Mouse (Mus musculus): ENCODE measurements at regions not wholly inside any gene's neighbourhood (a gene's known extent, or its start where the extent isn't known, plus 50 kb on each side); places are given as distances from the start of the nearest gene placed in this dataset.

DNA sequence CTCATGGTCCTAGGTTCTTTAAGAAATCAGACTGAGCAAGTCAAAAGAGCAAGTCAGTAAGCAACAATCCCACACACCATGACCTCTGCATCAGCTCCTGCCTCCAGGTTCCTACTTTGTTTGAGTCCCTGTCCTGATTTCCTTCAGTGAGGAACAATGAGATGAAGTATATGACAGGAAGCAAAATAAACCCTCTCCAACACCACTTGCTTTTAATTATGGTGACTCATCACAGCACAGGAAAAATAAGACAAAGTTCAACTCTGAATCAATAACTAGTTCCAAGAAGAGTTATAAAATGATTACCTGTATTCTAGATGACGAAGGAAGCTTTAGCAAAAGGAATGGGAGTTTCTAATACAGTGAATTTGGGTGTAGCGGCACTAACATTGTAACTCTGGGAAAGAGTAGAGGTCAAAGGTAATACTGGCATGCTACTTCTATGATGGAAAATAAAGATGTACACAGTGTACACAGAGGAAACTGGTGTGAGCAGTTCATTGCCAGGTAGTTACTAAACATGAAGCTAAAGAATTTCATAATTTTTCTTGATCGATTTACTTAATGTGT, 248.2 kb upstream of the Atp2b1 start:
- no peak for DNase-seq

DNA sequence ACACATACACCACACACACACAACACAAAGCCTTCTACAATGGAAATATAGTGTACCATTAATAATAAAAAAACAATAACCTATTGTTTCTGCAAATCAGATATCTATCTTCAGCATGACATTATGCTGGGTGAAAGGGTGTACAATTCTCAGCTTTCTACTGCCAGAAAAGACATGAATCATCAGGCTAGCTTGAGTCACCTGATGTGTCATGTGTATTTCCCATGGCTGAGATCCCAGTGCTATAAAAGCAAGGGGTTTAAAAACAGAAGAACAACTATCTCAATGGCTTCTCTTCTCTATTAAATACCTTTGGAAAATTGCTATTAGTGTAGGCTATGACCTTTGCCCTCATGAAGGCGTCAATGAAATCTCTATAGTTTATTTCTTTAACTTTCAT, 246.5 kb upstream of the Atp2b1 start:
- no peak for DNase-seq

DNA sequence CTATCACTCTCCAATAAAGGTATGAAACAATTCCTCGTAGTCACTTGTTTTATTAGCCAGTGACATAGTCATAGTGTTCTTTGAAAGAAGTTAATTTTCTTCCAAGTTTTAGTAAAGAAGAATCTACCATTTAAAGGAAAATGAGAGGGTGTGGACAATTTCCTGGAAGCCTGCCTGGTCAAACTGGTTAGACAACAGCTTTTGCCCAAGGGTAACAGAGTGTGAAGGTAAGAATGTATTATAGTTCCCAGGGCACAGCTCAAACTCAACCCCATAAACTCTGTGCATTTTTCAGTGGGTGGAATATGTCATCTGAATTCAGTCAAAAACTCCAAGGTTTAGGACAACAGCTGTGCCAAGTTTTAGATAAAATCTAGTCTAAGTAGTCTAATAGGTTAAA, 240.1 kb upstream of the Atp2b1 start:
- DNase-seq = no peak

DNA sequence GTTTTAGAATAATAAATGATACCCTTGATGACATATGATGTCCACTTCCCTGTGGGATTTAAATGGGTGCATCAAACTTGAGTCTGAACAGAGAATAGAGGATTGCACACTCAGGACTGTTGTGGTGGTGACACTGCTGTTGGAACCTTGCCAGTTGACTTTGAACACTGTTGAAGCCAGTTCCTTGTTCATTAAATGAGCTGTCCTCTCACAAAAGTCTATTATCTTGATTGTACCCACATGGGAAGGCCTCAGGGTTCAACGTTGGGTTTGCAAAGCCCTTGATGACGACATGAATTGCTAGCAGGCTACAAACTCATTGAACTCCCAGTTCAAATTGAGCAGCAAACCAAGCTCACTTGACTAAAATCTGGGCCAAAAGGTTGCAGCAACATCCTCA, 237.3 kb upstream of the Atp2b1 start:
- DNase-seq = no peak

DNA sequence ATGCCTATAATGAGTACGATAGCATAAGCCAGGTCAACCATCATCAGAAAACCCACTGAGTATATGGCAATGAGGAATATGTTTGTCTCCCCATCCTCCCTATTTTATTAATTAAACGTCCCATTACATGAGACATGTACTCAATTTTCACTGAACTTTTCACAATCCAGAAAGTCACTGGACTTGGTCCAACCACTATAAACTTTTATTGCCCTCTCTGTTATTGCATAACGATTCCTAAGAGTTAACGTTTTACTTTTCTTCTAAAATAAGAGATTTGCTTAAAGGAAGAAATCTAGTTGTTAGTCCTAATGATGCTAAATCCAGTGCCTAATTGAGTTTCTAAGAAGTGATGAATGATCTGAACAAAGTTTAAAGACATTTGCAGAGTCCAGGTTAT, 236.0 kb upstream of the Atp2b1 start:
- DNase-seq = no peak

DNA sequence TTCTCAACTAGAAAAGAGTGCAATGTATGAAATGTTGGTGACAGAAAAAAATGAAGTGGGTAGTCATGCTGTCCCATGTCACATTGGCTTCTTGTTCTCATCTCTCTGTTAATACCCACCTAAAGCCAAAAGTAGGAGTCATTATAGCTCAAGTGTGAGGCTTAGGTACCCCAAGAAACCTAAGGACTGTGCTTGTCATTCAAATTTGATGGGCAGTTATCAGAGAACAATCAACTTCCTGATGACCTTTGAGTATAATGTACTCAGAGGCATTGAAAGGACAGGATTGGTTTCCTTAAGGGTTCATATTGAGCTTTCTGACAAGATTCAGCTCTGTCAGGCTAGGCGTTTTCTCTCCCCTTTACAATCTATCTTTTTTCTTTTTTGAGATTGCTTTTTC, 231.8 kb upstream of the Atp2b1 start:
- DNase-seq = no peak

DNA sequence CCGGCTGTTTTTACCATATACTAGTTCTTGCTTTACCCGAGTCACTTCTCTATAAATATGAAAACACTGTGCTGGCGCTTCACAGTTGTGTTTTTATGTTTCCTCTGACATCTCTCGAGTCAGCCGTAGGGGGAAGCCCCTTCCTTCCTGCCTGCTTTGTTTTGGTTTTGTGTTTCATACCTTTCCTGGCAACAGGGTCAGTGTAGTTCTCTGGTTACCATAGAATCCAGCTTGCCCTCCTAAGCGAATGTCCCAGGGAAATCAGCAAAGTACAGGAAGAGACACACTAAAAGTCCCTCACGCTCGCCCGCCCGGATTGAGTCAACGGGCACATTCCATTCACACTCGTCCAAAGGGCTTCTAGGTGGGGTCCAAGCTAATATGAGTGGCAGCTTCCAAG, 230.0 kb upstream of the Atp2b1 start:
- no peak for DNase-seq

DNA sequence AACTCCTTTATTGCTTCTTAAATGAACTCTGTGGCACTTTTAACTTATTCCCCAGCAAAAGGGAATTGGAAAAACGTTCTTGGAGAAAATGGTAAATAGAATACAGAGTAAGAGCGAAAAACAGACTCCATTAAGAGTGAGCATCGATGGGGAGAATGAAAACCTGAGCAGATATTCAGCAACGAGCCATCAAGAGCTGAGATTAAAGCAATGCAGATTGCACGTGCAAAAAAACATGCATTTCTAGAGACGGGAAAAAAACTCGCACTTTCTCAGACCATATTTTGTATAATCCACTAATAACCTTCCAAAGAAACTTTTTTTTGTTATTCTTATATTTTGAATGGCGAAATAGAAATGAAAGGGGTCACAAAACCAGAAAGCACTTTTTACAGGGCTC, 229.5 kb upstream of the Atp2b1 start:
- no peak for DNase-seq

DNA sequence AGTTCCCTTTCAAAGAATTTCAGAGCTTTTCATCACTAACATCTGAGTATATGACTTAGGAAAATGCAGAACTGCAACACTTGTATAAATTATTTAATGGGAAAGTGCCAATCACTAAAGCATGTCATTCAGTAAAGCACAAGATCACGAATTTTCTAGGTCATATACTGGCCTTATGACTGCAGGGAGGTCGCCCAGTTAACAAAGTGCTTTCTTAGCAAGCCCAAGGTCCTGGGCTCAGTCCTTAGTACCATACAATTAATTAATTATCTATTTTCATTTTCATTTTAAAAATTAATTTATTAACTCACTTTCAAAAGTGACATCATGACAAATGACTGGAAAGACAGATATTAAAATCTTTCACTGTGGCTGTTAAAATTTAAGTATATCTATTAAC, 228.5 kb upstream of the Atp2b1 start:
- DNase-seq = no peak

DNA sequence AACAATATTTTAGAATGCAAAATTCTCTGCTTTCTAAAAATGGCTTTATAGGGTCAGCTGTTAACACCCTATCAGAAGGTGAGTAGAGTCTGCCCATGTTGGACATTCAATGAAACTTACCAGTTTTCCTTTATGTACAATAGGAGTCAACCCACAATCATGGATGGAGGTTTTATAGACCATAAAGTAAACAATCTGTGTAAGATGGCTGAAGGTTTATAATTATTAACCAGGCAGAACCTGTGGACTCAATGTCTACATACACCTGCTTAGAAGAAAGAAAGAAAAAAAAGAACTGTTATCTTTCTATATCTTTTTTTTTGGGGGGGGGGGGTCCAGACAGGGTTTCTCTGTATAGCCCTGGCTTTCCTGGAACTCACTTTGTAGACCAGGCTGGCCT, 227.8 kb upstream of the Atp2b1 start:
- no peak for DNase-seq

DNA sequence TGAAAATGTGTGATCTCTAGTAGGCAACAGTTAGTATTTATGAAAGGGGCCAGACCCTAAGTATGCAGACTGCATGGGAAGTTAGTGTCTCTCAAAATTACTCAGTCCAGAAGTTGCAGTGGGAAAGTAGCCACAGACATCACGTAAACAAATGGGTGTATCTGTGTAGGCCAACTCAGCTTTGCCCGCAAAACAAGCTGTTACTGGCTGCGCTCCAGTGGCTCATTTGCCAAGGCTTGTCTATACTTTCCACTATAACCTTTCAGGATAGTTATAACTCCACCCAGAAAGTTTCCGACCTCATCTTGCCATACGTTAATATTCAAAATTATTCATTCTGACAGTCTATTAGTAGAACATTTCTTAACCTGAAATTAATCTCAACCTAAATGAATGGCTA, 222.4 kb upstream of the Atp2b1 start:
- DNase-seq = no peak

DNA sequence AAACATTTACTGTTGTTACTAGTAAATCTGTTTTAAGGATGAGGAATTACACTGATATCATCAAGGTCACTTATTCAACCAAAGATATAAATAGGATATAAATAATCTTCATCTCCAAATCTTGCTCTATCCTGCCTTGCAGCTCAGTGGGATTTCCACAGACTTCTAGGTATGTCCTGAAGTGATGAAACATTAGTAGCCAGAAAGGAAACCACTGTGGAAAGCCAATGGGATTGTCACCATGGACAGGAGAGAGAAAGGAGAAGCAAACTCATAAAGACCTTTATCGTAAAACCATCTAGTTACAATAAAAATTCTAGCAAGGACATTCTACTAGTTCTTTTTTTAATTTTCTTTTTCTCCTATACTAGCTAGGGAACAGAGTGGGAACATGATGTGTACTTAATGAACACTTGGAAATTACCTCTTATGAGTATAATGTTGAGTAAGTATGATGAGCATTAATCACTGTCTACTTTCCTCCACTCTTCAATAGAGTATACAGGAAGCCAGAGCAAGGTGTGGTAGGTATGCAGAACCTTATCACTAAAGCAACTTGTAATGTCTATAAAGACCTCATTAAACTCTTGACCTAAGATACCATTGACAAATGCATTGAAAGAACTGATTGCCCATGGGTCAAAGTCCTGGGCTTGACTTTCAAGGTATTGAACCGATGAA, 219.4 kb upstream of the Atp2b1 start:
- no peak for DNase-seq

DNA sequence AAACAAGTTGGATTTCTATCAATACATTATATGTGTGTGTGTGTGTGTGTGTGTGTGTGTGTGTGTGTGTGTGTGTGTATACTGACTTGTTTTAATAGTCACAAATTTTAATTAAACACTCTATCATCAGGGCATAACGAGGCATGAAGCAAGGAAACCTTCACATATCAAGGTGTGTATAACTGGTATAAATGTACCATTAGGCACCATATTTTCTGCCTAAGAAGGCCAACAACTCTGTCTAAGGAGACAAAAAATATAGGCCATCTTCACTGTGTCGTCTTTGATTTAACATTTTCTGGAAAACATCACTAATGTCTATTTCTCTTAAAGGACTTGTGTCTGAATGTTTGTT, 218.9 kb upstream of the Atp2b1 start:
- no peak for DNase-seq

DNA sequence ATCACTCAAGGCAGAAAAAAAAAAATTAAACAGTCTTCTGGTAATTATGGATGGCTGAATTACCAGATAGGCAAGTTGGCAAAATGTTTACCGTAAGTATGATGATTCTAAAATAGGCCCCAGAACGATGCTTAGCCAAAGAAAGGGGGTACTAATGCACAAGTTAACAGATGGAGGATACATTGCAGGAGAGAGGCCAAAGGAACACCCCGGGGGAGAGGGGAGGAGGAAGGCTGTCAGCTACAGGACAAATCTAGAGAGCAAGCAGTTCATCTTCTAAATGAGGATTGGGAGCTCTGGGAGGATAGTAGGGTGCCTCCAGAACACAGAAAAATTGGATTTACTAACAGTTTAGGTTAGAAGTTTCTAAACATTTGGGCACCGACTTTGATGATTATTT, 216.3 kb upstream of the Atp2b1 start:
- DNase-seq = no peak

DNA sequence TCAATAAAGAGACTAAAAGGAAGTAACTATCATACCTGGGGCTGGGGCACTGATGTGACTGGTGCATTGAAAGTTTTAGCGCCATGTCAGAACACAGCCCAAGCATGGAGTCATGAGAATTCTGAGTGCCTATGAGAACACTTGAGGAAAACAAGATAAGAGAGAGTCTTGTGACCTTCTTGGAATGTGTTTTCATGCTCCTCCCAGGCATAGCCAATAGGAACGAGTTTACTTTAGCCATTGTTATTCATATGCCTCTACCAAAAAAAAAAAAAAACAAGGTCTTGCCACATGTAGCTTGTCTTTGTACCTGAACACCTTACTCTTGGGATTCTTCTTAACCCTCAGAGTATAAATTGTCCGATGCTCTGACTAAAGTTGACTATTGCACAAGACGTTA, 214.6 kb upstream of the Atp2b1 start:
- DNase-seq = no peak

DNA sequence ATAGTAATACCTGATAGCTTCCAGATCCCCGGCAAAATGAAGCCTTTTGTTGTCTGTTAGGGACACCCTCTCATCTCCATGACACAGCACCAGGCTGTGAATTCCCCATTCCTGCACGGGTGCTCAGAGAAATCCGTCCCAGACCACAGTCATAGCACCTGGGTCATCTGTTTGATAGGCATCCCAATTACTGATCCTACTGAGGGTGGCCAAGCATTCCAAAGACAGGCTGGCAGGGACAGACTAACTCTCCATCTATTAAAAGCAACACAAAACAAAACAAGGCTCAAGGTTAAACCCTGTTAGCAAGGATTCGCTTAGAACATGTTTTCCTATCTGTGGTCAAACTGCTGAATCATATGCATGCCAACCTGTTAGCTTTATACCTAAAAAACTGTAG, 213.8 kb upstream of the Atp2b1 start:
- DNase-seq = no peak

DNA sequence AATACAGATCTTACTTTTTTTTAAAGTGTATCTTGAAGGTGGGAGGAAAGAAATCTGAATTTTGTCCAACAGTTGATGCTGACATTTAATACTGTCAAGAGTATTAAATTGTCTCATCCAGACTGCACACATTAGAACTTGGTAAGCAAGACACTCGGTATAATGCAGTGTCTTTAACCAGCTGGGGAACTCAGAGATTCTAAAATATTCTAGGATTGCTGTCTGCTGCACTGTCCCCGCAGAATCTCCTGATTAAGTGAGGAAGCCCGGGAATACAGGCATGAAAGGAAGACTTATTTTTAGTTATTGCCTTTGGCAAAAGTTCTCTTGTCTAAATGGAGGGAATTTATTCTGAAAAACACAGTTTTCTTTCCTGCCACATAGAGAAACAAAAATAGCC, 212.9 kb upstream of the Atp2b1 start:
- DNase-seq = no peak

DNA sequence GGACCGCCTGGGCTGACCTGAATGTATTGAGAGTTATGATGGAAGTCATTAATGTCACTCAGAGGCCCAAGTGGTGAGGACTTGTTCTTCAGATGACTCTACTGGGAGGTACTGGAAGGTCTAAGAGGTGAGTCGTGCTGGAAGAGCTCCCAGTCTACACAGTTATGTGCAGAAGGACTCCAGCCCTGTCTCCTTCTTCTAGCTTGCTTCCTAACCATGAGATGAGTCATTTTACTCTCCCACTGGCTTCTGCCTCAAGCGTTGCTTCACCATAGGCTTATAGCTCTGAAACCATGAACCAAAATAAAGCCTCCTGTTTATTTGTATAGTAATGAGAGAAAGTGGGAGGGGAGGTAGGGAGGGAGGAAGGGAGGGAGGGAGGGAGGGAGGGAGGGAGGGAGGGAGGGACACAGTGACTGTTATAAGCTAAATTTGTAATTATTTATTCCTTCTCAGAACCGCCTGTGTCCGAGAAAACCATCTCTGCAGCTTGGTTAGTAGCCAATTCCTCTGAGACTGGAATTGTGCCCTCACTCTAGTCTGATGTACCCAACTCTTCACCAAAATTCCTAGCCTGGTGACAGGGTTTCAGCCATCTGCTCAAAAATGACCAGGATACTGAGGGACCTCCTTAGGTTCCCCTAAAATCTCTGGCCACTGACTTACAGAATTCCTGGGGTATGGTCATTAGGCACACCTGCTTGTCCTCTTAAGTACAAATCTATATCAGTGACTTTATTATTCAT, 211.6 kb upstream of the Atp2b1 start:
- no peak for DNase-seq

DNA sequence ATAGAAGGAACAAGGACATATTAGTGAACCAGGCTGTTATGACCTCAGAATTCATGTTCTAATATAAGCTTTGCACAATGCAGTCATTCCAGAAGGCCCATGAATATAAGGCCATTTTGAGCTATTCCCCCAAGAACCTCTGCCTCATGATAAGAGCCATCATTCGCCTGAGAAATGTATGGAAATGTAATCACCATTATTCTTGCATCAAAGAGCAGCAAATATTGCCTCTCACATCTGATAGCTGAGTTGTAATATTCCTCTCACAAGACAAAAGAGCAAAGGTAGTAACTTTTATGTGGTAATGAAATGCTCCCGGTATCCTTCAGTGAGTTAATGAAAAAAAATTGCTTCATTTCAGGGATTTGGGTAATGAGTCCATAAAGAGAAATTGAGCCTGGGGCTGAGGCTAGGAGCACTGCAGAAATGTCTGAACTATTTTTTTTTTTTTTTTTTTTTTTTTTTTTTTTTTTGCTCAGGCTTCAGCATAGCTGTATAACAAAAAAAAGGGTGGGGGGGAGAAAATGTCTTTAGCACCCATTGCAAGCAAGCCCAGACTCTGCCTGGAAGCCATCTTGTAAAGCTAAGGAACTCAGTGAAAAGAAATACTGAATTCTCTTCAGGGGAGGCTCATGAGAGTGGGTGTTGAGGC, 210.4 kb upstream of the Atp2b1 start:
- no peak for DNase-seq

DNA sequence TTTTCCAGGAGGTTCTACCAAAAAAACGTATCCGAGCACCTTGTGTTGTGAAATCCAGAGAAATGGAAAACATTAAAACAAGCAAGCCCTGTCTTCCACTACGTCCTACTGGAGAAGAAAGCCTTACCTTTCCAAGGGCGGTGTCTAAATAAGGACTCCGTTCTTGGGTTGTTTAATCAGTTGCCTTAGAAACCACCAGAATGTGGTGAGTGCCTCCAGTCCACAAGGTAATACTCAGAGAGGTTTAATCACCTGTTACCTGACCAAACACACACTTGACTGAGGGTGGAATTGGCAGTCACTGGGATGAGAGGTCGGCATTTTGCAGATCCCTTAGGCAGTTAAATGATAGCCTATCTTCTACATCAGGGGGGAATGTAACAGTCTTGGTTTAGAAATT, 209.6 kb upstream of the Atp2b1 start:
- no peak for DNase-seq

DNA sequence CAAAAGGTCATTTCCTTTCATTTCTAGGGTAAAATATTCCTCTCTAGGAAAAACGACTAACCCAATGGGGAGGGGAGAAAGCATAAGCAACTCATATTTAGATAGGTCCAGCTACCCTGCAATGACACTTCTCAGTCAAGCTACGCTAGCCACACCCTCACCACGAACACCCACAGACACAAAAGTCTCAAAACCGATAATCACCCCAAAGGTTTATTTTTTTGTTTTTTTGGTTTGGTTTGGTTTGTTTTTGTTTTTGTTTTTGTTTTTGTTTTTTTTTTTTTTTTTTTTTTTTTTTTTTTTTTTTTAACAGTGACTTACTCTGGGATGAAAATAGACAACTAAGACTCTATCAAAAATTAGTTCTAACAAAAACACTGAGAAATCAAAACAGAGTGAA, 196.3 kb upstream of the Atp2b1 start:
- no peak for DNase-seq

DNA sequence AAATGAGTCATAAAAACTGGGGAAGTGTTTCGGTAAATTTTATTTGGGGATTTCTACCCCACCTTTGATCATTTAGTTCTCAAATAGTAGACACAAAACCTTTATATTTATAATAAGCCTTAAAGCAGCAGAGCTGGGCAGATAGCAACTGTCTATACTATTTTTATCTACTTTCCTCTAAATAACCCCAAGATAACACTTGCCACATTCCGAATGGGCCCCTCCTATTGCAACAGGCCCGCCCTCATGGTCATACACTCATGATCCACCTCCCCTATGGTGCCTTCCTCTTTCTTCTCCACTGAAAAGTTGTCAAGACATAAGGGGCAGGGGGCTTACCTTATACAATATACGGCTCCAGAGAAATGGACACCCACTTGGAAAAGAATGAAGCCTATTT, 195.5 kb upstream of the Atp2b1 start:
- no peak for DNase-seq

DNA sequence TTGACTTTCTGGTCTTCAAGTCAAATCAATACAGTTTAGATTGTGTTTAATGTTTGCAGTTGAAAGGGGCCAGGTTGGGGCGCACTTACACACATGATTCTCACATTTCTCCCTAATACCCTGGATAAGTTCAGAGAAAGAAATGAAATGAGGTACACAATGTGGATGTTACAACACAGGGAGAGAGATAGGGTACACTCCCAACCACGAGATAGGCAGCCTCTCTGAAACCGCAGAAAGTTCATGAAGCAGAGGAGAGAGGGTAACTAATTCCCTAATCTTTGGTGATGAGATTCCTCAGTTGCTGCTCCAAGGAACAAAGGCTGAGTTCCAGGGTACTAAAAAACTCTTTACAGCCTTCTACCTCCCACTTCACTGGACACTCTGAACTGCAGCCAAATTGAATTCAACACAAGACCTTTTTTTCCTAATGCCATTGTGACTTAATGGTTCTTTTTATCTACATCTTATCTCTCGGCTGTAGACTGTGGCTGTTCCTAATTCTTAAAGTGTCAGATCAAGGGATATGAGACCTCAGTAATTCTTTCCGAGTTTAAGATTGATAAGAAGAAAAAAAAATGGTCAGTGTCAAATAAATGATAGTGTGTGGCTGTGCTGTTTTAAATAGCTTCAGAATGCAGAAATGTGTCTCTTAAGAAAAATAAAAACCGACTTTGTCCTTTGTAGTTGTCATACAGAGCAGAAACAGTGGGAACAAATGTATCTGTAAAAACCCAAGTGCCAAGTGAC, 193.8 kb upstream of the Atp2b1 start:
- no peak for DNase-seq

DNA sequence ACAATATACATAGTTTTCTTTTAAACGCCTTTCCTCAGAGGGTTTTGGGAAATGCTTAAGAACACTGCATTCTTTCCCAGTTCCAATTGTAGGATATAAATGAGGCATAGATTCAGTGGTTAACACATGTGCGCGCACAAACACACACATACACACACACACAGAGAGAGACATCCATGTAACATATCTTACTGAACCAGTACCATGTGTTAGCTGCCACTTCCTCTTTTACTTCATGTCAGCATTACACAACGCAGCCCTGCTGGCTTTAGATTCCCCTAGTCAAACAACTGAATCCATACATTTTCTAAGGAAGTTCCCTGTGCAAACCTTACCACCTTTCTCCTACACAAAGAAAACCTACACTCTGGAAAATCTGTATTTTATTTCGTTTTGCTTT, 189.1 kb upstream of the Atp2b1 start:
- DNase-seq = no peak

All from right cerebral cortex, postnatal 25 days (tissue).